Mouse (Mus musculus): ENCODE results near the gene Exoc6. TPM values are rescaled to one million over a fixed set of nuclear protein-coding genes. Genes with fewer than 3 reads are reported as not detected.
"Not testable (repeated sequence)": the region's sequence is repeated elsewhere in the genome, so short reads cannot be mapped to it uniquely, and the experiment has no call there.

Exoc6 gene
- polyA plus RNA-seq, 1 experiment from 2014 or later = 9.7 TPM

DNA sequence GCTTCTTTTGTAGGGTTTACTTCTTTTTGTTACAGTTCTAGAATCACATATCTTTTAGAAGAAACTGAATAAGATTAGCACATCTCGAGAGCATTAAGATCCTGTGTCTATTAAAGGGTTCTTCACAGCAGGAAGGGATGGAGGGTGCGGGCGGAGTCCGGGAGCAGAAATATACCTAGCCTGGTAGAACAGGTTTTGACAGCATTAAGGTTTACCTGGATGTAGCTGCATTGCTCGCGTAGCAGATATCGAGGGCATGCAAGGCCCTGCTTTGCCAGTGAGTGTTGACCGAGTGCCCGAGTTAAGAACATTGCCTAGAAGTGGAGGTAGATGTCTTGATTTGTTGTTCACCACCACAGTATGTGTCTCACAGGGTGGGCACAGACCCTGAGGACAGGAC is 5.7 kb upstream of the Exoc6 start:
- Histone ChIP-seq H3K4me1 (no peaks in the 10 kb centered on the region), H3K4me2 (no peak overlapping the region), H3K27ac (no peak overlapping the region), H3K4me3 (replicated peaks) (no peak overlapping the region), H3K9me3 (no peaks in the 10 kb centered on the region), H3K27me3 (peaks cover 14% of the 10 kb centered on the region), H3K9ac (no peak overlapping the region), H3K36me3 (replicated peaks) (no peaks in the 10 kb centered on the region)
- 93% methylated on average over 9 of the region's 9 CpGs for WGBS
- no peak for ATAC-seq (ENCODE audit: low FRiP score)

DNA sequence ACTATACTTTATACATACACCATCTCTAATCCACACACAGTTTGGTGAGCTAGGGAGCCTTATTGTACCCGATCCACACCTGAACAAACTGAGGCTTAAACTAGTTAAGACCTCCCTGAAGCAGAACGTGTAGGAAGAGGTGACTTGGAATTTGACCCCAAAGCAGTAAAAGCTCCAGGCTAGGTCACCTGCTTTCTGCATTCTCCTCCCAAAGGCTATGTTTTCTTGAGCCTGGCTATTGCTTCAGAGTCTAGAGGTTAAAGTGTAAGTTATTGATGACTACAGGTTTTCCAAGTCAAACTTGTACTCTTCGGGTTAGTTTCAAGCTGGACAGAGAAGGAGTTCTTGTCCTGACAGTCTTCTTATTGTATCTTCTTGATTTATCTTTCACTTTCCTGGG is 5.0 kb upstream of the Exoc6 start:
- no peak overlapping the region for H3K27ac ChIP-seq
- H3K36me3 ChIP-seq (replicated peaks) = no peaks in the 10 kb centered on the region
- no peaks in the 10 kb centered on the region for H3K4me1 ChIP-seq
- H3K9me3 ChIP-seq = no peaks in the 10 kb centered on the region
- no peak overlapping the region for H3K4me2 ChIP-seq
- H3K4me3 ChIP-seq (replicated peaks) = no peak overlapping the region
- ATAC-seq (ENCODE audit: low FRiP score) = no peak
- no peak overlapping the region for H3K9ac ChIP-seq
- H3K27me3 ChIP-seq = peaks cover 20% of the 10 kb centered on the region
- 77% methylated on average over 3 of the region's 3 CpGs for WGBS

DNA sequence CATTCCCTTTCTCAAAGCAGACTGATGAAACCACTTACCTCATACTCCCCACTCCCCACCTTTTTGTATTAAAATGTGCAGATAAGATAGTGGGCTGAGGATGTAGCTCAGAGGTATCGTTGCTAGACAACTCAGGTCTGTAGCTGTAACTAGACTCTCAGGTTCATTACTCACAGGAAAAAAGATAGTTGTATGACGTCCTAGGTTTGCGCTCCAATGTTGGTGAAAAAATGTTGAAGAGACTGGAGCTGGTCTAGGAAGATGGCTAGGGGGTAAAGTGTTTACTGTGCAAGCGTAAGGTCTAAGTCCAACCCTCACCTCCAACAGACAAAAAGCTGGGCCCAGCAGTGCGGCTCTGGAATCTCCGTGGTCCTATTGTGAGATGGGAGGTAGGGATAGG is 4.5 kb upstream of the Exoc6 start:
- Histone ChIP-seq H3K9me3 (no peaks in the 10 kb centered on the region), H3K27me3 (peaks cover 20% of the 10 kb centered on the region), H3K36me3 (replicated peaks) (no peaks in the 10 kb centered on the region), H3K4me2 (no peak overlapping the region), H3K4me3 (replicated peaks) (no peak overlapping the region), H3K27ac (no peak overlapping the region), H3K4me1 (0 out of 2 replicates have a peak, but pooled peaks cover under 1% of the 10 kb centered on the region), H3K9ac (no peak overlapping the region)
- ATAC-seq (ENCODE audit: low FRiP score) = no peak
- 91% methylated on average over 6 of the region's 6 CpGs for WGBS

DNA sequence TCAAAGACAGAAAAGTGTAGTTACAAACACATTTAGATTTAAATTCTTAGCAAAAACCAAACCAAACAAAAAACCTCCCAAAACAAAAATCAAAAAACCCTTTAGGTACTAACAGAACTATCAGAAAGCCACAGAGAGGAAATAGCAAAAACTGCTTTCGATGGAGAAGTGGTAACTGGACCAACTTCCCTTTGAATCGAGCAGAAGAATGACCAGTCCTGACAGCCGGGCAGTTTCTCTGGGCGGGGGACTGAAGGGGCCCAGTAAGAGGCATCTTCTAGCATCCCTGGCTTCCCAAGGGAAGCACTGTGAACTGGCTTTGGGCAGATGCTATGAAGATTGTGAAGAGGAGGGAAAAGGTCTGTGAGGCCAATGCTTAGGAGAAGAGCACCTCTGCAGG is 3.4 kb upstream of the Exoc6 start:
- no peak overlapping the region for H3K9ac ChIP-seq
- peaks cover 20% of the 10 kb centered on the region for H3K27me3 ChIP-seq
- H3K36me3 ChIP-seq (replicated peaks) = no peaks in the 10 kb centered on the region
- H3K4me2 ChIP-seq = no peak overlapping the region
- WGBS = 80% methylated on average over 4 of the region's 4 CpGs
- no peak overlapping the region for H3K27ac ChIP-seq
- 0 out of 2 replicates have a peak, but pooled peaks cover 5% of the 10 kb centered on the region for H3K4me1 ChIP-seq
- ATAC-seq (ENCODE audit: low FRiP score) = no peak
- H3K9me3 ChIP-seq = no peaks in the 10 kb centered on the region
- H3K4me3 ChIP-seq (replicated peaks) = no peak overlapping the region

DNA sequence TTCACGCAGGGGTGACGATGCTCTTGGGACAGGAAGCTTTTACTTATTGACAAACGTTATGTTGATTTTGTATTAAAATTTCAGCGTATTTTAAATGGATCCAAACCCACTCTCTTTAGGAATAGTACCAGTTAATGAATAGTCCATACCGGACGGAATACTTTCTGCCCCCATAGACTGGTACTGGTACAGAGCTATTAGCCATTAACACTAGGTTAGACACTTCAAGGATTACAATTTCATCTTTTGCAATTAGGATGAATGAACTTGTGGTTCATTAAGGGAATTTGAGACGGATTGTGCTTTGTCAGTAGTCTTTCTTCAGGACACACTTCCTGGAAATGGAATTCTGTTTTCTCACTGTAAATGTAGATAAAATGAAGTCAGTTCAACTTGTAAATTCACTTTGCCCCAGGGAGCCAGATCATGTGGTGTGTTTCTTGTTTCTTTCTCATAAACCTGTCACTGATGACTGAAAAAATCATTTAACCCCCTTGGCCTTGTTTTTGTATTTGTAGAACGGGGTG is 885 bp downstream of the Exoc6 start:
- Histone ChIP-seq H3K4me2 (peak overlapping the region; percentile 96), H3K36me3 (replicated peaks) (no peaks in the 10 kb centered on the region), H3K27ac (no peak overlapping the region), H3K4me3 (replicated peaks) (peak overlapping the region; percentile 83), H3K4me1 (0 out of 2 replicates have a peak, but pooled peaks cover 5% of the 10 kb centered on the region), H3K9ac (peak overlapping the region; percentile 71), H3K9me3 (no peaks in the 10 kb centered on the region), H3K27me3 (peaks cover 27% of the 10 kb centered on the region)
- peak; percentile 18; the same call in 1 of the 2 replicates for ATAC-seq (ENCODE audit: low FRiP score)
- WGBS = 17% methylated on average over 8 of the region's 8 CpGs

DNA sequence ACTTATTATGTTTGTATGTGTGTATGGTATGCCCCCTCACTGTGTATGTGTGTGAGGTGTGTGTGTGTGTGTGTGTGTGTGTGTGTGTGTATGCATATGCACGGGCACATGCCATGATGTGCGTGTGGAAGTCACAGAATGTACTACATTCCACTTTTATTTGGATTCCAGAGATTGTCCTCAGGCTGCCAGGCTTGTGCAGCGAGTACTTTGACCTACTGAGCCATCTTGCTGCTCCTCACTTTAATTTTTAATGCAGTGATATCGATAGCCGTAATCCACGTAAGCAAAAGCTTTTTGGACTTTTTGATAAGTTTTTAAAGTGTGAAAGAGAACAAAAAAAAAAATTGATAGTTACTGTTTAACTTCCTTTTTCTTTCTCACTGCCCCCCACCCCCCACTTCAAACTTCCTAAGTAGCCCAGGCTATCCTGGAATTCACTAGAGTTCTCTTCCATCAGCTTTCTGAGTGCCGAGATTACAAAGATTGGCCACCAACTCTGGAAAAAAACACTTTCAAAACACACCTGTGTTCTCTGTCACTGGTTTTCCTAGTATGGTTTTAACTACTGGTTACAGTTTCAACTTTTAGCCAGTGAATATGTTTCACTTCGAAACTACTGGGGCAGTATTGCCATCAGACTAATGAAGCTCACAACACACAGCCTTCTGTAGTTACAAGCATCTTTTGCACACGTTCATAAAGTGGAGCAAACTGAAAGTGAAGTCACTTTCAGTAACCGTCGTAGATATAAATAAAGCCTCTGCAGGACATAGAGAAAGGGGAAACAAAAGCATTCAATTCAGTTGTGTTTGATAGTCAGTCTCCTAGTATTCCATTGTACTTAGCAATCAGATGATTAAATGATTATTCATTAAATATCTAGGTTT is 3.4 kb downstream of the Exoc6 start:
- no peaks in the 10 kb centered on the region for H3K36me3 ChIP-seq (replicated peaks)
- H3K9ac ChIP-seq = no peak overlapping the region
- no peaks in the 10 kb centered on the region for H3K9me3 ChIP-seq
- 0 out of 2 replicates have a peak, but pooled peaks cover 5% of the 10 kb centered on the region for H3K4me1 ChIP-seq
- ATAC-seq (ENCODE audit: low FRiP score) = no peak
- H3K4me3 ChIP-seq (replicated peaks) = no peak overlapping the region
- H3K4me2 ChIP-seq = no peak overlapping the region
- 79% methylated on average over 11 of the region's 11 CpGs for WGBS
- H3K27ac ChIP-seq = no peak overlapping the region
- peaks cover 21% of the 10 kb centered on the region for H3K27me3 ChIP-seq

DNA sequence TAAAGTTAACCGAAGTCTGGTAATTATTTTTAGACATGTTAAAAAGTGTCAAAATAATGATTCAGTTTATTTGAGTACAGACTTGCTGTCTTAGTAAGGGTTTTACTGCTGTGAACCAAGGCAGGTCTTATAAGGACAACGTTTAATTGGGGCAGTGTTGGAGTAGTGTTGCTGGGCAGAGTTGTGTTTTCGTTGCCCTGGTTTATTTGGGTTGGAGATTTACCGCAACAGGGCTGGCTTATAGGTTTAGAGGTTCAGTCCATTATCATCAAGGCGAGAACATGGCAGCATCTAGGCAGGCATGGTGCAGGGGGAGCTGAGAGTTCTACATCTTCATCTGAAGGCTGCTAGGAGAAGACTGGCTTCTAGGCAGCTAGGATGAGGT is 4.0 kb downstream of the Exoc6 start:
- not testable (repeated sequence) for H3K4me2 ChIP-seq; H3K27ac ChIP-seq; H3K4me1 ChIP-seq; H3K9me3 ChIP-seq; H3K9ac ChIP-seq; H3K4me3 ChIP-seq (replicated peaks); ATAC-seq (ENCODE audit: low FRiP score); H3K36me3 ChIP-seq (replicated peaks)
- 86% methylated on average over 5 of the region's 5 CpGs for WGBS
- peaks cover 20% of the 10 kb centered on the region for H3K27me3 ChIP-seq

DNA sequence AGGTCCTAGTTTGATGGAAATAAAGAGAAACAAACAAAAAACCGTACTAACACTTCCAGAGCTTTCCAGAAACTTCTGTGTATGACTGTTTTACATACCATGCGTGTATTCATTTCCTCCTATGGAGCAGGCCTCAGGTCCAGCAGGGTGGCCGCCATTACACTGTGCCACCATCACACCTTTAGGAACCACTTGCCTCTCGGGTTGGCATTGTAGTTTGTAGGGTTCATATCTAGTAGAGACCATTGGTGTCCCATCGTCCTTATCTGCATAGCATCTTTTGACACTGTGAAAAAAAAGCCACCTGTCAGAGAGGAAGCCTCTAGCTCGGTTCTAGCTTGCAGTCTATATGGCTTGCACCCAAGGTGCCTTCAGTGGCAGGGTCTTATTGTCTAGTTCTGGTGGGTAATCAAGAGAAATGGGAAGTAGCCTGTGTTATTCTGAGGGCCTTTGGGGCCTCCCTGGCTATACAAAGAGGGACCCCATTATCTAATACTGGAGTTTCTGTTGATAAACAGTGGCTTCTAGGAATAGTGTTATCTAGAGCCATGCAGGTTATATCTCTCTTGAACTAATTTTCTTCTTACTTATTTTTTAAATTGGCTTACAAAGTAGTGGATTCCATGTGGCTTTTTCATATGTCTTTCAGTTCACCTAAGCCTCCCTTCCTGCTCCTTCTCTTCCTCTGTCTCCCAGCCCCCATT is 5.8 kb downstream of the Exoc6 start:
- Histone ChIP-seq H3K9ac (no peak overlapping the region), H3K4me1 (peaks cover 13% of the 10 kb centered on the region), H3K4me3 (replicated peaks) (no peak overlapping the region), H3K27ac (no peak overlapping the region), H3K4me2 (no peak overlapping the region), H3K9me3 (no peaks in the 10 kb centered on the region), H3K27me3 (peaks cover 14% of the 10 kb centered on the region), H3K36me3 (replicated peaks) (no peaks in the 10 kb centered on the region)
- WGBS = 87% methylated on average over 6 of the region's 6 CpGs
- no peak for ATAC-seq (ENCODE audit: low FRiP score)

DNA sequence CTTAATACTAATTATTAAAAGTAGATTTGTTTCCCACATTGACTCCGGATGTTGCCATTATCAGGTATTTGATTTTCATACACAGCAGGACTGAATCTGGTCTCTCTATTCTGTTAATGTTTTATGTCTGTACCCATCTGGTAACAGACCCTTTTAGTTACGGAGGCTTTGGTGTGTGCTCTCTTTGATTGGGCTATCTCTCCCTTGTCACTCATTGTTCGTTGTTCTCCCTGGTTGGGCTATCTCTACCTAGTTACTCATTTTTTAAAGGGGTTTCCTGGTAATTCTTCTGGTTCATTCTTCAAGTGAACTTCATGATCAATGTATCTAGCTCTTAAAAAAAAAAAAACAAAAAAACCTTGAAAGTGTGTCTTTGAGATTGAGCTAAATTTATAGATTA is 7.7 kb downstream of the Exoc6 start:
- H3K27me3 ChIP-seq = 0 out of 2 replicates have a peak, but pooled peaks cover 7% of the 10 kb centered on the region
- H3K4me3 ChIP-seq (replicated peaks) = no peak overlapping the region
- WGBS = 87% methylated on average over 3 of the region's 3 CpGs
- no peak overlapping the region for H3K4me2 ChIP-seq
- H3K9me3 ChIP-seq = no peaks in the 10 kb centered on the region
- ATAC-seq (ENCODE audit: low FRiP score) = no peak
- no peaks in the 10 kb centered on the region for H3K36me3 ChIP-seq (replicated peaks)
- H3K27ac ChIP-seq = no peak overlapping the region
- peaks cover 14% of the 10 kb centered on the region for H3K4me1 ChIP-seq
- H3K9ac ChIP-seq = no peak overlapping the region

DNA sequence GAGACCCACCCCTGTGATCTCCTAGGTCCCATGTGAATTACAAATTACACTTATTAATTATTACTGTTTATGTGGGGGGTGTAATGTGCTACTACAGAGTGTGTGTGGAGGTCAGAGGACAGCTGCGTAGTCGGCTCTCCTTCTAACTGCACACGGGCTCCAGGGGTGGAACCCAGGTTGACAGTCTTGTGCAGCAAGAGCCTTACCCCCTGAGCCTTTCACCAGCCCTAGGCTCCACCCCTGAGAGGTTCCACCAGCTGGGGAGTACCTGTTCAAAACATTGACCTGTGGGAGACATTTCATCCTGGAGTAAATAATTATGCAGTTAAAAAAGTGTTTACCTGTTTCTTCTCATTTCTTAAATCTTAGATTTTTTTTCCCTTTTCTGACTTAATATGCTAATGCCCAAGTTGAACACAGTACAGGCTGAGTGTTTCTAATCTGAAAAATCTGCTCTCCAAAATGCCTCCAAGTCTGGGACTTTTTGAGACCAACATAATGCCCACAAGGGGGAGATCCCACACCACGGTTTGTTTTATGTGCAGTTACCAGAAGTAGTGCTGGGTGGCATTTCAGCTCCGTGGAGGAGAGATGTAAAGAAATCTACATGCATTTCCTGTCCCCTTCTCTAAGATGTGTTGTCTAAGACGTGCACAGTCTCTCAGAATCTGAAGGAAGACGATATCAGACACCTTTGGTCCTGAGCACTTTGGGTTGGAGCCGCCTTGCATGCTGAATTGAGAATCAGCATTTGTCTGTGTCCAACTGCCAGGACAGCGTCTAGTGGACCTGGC is 9.3 kb downstream of the Exoc6 start:
- Histone ChIP-seq H3K4me3 (replicated peaks) (no peak overlapping the region), H3K4me2 (peak overlapping the region; percentile 4; the same call in 1 of the 2 replicates), H3K9ac (no peak overlapping the region), H3K27ac (no peak overlapping the region), H3K36me3 (replicated peaks) (no peaks in the 10 kb centered on the region), H3K27me3 (0 out of 2 replicates have a peak, but pooled peaks cover 7% of the 10 kb centered on the region), H3K4me1 (peaks cover 14% of the 10 kb centered on the region), H3K9me3 (no peaks in the 10 kb centered on the region)
- ATAC-seq (ENCODE audit: low FRiP score) = no peak
- 45% methylated on average over 9 of the region's 9 CpGs for WGBS

DNA sequence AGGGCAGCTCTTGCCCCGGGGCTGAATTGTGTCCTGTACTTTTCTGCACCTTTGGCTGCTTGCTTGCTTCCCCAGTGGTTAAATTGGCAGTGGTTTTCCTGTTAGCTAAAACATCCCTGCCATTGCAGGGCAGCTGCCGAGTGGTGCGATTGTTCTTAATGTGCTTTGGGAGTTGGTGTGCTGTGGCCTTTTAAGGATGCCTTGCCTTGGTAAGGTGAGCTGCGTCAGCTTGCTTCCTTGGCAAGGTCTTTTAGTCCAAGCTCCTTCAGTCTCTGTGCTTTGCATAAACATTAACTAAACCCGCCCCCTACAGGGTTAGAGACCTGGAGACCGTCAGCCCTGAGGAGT is 9.8 kb downstream of the Exoc6 start:
- no peaks in the 10 kb centered on the region for H3K9me3 ChIP-seq
- WGBS = 19% methylated on average over 6 of the region's 6 CpGs
- peaks cover 11% of the 10 kb centered on the region; the same call in 1 of the 2 replicates for H3K27me3 ChIP-seq
- no peak overlapping the region for H3K9ac ChIP-seq
- no peaks in the 10 kb centered on the region for H3K36me3 ChIP-seq (replicated peaks)
- no peak overlapping the region for H3K27ac ChIP-seq
- peak overlapping the region; percentile 4; the same call in 1 of the 2 replicates for H3K4me2 ChIP-seq
- H3K4me3 ChIP-seq (replicated peaks) = no peak overlapping the region
- no peak for ATAC-seq (ENCODE audit: low FRiP score)
- peaks cover 14% of the 10 kb centered on the region for H3K4me1 ChIP-seq
